Mouse (Mus musculus) skeletal muscle tissue, adult 2 months (tissue): ENCODE measurements around the gene Sp6.
A peak's percentile ranks its signal among the peaks of the same experiment; 100 is the strongest.

Experiments used
- DNase-seq: peaks from one replicate; pipeline ENCODE4 v3.0.0-alpha.2; 2012; ENCODE audit warnings: low read depth, low spot score

The Sp6 gene

DNA sequence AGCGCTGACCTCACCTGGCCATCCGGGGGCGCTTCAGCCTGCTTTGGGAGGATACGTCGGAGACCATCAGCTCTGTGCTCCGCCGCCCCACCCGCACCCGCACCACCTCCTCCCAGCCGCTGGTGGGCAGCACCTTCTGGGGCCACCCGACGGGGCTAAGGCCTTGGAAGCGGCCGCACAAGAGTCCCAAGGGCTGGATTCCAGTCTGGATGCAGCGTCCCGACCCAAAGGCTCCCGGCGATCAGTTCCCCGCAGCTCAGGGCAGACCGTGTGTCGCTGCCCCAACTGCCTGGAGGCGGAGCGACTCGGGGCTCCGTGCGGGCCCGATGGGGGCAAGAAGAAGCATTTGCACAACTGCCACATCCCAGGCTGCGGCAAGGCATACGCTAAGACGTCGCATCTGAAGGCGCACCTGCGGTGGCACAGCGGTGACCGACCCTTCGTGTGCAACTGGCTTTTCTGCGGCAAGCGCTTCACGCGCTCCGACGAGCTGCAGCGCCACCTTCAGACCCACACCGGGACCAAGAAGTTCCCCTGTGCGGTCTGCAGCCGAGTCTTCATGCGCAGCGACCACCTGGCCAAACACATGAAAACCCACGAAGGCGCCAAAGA lies 8.8 kb downstream of the Sp6 start:
- DNase-seq = peak; percentile 34

DNA sequence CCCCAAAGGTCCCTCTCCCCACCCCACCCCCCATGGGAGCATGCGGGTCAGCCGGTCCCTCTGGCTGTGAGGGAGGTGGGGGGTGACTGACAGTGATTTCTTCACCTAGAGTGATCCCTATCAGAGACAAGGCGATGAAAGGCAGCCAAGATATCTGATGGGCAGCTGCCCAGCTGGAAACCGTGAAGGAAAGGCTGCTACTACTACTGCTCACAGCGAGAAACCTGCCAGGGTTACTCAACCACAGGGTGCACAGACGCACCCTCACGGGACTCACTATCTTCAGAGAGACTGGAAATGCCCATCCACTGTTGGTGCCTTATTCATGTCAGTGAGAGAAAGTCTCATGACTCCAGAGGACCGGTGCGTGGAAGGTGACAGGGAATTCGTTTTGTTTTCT lies 11.8 kb downstream of the Sp6 start:
- no peak for DNase-seq

DNA sequence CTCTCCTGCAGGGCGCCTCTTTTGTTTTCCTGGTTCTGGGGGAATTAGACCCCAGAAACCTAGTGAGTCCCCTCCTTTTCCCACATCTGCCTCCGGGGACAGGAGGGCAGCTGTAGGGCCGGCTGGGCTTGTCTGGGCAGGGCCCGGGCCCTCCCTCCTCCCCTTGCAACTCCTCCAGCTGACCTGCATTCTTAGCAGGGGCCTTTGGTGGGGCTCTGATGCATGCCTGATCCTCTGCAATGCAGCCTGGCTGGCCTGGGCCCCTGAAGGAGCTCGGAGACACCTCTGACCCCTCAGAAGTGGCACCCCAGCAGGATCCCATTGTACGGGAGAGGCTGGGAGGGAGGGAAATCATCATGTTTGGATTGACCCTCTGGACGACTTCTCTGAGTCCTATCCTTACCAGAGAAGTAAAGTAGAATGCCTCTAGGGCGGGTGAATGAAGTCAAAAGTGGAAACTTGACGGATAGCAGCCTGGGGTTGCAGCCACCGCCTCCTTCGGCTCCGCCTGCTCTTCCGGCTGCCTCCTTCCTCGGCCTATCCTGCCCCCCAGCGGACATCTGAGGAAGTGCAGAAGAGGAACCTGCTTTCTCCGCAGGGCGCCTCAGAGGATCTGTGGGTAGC lies 12.6 kb downstream of the Sp6 start:
- peak; percentile 81 for DNase-seq

DNA sequence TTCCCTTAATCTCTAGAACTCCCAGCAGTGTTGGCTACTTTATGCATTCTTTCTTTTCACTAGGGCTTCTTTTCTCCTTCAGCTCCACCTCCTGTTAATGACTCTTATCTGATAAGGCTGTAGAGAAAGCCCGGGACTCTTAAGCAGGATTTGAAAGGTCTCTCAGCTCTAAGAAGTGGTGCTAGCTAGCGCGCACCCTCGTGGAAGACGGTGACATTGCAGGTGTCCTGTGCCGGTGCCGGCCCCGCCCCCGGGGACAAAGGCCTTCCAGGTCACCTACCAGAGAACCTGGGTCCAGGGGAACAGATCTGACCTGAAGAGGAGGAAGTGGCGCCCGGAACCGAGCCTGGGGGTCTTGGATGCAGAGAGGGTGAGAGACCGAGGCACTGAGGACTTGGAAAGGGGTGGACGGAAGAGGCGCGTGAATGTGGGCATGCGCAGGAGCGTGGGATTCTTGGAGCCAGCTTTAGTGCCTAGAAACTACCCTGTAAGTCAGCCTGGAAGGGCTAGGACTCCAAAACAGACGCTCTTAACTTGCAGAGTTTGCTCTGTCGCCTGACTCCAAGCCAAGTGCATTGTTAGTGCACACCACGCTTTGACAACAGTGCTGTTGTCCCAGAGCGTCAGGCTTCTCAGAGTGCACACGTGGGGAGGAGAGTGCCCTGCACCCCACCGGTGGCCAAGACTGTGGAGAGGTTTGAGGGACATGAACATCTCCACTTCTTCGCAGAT lies 16.7 kb downstream of the Sp6 start, which contains the start of gene Scrn2:
Gene Scrn2, plus strand, starts transcription at position 253 of the 732 bp plus-strand sequence.
- DNase-seq = peak; percentile 73

DNA sequence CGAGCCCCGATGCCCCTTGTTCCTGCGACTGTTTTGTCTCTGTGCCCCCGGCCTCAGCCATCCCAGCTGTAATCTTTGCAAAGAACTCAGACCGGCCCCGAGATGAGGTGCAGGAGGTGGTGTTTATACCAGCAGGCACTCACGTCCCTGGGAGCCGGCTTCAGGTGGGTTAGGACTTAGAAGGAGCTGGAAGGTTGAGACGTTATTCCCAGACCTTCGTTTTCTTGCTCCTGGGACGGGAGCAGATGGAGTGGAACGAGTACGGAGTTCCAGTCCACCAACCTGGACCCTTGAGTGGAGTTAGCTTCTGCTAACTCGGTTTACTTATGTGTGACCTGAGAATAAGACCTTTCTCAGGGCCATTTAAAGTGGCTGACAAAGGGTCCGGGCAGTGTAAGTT lies 17.2 kb downstream of the Sp6 start:
- DNase-seq = no peak

DNA sequence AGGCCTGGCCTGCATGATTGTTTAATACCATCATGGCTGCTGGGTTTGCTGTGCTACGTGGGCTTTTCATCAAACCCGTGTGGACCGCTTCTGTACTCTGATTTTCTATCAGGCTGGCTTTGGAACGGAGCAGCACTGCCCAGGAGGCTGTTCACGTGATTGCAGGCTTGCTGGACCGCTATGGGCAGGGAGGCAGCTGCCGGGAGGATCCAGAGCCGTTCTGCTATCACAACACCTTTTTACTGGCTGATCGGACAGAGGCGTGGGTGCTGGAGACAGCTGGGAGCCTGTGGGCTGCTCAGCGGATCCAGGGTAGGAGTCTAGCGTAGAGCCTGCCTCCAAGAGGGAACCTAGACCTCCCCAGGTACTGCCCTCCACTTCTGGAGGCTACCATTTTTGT lies 18.8 kb downstream of the Sp6 start:
- no peak for DNase-seq

DNA sequence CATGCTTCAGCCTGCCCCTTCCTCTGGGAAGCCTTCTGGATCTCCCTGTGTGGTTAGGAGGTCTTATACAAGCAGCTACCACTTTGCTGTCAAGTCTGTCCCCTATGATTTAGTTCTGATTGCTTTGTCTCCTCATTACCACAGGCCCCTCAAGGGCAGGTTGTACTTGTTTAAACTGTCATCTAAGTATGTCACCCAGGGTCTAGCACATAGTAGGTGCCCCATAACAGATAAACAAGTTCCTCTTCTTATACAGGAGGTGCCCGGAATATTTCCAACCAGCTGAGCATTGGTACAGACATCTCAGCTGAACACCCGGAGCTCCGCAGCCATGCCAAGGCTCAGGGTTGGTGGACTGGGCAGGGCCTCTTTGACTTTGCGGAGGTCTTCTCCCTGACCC lies 19.3 kb downstream of the Sp6 start:
- DNase-seq = no peak

DNA sequence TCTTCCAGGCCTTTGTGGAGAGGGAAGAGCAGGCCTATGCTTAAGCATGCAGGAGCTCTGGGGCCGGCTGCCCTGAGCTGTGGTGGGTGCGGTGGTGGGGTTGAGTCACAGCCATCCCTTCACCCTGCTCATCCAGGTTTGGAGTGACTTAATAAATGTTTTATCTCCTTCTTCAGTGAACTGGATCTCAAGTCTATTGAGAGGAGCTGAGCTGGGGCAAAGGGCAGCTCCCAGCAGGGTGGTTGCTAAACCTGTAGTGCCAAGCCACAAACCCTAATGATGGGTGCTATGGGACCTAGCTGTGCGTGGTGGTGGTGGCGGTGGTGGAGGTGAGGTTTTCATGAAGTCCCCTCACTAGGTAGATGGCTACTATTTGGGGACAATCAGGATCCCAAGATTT lies 20.6 kb downstream of the Sp6 start:
- DNase-seq = no peak

DNA sequence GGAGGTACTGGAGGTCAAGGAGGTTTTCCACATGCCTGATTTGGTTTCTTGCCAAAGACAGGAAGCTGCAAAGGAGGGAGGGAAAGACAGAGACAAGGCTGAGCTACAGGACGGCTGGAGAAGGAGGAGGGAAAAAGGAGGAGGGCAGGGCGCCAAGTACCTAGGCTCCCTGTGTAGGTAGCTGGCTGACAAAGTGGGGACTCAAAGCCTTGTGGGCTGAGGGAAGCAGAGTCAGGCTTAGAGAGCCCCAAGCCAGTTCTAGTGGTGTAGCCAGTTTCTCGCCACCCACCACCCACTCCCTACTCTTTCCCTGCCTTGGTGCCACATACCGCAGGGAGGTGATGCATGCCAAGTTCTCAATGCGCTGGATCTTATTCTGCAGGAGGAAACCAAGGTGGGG lies 22.9 kb downstream of the Sp6 start:
- no peak for DNase-seq

DNA sequence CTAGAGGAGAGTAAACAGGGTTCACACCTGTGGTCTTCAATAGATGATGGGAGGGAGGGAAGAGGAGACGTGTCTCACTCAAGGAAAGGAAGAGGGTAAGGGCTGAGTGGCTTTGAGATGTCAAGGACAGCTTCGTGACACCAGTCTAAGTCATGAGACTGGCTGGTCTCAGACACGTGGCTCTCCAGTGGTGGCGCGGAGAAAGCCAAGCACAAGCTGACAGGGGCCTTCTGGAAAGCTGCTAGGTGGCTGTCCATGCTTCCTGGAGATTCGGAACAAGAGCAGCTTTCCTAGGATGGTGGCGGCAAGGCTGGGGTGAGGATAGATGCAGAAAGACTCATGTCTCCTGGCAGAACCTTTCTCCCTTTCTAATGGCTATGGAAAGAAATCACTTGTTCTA lies 25.7 kb downstream of the Sp6 start:
- no peak for DNase-seq

DNA sequence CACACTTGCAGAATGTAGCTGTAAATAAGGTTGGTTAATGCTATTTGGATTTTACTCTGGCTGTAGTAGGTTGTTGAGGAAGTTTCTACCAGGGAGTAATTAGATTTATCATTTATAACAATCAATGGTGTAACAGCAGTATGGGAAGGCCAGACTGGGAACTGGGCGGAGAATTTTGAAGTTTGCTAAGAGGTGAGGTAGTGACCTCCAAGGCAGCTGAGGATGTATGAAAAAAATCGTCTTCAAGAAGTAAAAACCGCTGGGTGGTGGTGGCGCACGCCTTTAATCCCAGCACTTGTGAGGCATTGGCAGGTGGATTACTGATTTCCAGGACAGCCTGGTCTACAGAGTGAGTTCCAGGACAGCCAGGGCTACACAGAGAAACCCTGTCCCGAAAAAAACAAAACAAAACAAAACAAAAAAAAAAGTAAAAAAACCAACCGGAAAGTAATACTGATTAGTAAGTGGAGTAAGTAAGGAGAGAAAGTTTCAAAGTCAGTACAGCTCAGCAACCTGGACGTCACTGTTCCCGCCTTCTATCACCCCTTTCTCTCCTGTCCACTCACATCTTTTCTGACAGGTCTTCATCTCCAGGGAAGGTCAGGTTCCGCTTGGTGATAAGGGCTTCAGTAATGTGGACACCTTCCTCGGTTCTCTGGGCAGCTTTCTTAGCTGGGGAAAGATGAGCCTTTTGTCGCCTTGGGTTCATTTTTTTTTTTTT lies 27.3 kb downstream of the Sp6 start:
- DNase-seq = no peak

DNA sequence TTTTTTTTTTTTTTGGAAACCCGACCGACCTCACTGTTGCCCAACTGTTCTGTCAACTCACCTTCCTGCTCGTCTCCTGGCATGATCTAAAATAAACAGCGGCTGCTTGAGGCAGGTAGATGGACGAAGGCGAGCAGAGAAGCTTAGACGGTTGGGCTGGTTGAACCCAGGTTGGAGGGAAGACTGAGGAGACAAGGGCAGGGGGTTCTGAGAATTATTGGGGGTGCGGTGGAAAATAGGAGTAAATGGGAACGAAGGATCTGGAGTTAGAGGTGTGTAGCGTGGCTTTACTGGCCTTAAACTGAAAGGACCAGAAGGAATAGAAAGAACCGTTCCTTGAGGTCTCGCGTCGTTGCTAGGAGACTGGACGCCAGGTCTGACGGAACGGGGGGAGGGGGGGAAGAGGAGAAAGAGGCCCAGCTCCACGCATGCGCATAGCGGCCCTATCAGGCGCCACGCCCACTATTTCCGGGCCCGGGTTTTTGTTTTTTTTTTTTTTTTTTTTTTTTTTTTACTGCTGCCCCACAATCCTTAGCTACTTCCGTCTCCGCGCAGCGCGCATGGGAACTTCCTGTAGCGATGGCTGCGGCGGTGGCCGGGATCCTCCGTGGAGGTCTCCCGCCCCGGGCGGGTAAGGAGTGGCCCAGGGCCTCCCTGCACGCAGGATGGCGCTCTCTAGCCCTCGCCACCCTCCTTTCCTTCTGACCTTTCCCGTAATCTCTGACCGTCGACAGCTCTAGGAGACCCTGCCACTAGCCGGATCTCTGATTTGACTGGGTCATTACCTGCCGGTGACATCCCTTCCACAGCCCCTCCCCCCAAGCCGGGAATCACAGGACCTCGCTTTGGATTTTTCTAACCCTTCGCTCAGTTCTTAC lies 28.1 kb downstream of the Sp6 start, which contains the start of the genes Lrrc46 and Mrpl10:
Gene Lrrc46, minus strand, starts transcription at position 386 of the 878 bp plus-strand sequence.
Gene Mrpl10, plus strand, starts transcription at position 539 of the 878 bp plus-strand sequence.
- DNase-seq = peak; percentile 96

DNA sequence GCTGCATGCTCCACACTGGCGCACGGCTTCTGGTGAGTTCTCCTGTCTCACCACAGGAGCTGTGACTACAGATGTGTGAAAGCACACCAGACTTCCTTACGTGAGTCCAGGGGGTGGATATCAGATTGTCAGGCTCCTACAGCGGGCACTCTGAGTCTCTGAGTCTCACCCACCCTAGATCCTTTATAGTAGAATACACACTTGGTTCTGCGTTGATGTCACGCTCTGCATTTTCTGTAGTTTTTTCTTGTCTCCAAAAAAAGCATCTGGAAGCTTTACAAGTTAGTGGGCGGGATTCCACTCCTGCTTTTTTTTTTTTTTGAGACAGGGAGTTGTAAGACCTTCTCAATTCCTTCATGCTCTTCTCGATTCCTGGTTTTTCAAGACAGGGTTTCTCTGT lies 31.7 kb downstream of the Sp6 start:
- DNase-seq = no peak

DNA sequence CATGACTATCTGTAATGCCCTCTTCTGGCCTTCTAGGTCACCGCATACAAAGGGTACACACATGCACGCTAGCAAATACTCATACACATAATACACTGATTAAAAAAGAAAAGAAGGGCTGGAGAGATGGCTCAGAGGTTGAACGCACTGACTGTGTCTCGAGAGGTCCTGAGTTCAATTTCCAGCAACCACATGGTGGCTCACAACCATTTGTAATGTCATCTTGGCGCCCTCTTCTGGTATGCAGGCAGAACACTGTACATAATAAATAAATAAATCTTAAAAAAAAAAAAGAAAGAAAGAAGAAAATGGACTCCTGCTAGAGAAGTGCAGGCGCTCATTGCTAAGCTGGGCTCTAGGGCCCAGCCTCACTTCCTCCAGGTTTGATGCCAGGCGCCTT lies 32.7 kb downstream of the Sp6 start:
- DNase-seq = no peak

DNA sequence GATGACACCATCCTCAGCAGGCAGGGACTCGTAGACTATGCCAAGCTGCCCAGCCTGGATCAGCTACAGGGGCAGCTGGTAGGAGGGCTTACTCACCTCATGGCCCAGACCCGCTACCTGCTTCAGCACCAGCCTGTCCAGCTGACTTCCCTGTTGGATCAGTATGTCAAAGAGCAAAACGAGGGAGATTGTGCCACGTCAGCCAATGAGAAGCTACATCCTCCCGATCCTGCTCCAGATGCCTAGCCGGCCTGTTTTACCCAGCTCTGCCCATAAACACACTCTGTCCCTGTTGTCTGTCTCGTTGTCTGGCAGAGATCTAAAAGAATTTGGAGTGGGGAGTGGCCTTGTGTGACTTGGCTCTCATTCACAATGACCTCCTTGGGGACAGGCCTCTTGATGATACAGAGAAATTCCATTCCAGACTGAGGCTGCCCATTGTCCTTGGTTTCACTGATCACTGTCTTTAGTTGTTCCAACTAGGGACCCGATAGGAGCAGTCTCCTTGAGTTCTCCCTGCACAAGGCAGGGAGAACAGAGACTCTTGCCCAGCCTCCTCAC lies 35.0 kb downstream of the Sp6 start:
- no peak for DNase-seq

DNA sequence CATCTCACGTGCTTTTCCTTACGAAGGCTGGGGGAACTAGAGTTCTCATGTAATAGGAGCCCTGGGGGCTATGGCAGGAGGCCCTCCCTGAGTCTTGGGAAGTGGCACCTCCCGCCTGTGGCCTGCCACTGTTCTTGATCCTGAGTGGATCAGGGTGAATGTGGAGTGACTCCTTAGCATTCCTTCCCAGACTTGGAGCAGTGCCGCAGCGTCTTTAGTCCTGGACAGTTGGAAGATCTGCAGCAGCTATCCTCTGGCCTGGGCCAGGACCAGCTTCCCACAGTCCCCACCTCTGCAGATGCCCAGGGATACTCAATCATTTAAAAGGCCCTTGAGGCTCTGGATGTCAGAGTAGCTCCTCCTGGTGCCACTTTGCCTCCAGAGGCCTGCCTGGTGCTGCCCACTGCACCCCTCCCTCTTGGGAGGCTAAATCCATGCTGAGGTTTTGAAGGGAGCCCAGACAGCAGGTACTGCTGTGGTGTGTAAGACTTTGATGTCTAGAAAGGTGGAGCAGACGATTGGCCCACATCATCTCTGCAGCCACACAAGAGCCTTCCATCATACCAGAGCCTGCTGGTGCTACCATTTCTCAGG lies 36.4 kb downstream of the Sp6 start:
- DNase-seq = no peak

DNA sequence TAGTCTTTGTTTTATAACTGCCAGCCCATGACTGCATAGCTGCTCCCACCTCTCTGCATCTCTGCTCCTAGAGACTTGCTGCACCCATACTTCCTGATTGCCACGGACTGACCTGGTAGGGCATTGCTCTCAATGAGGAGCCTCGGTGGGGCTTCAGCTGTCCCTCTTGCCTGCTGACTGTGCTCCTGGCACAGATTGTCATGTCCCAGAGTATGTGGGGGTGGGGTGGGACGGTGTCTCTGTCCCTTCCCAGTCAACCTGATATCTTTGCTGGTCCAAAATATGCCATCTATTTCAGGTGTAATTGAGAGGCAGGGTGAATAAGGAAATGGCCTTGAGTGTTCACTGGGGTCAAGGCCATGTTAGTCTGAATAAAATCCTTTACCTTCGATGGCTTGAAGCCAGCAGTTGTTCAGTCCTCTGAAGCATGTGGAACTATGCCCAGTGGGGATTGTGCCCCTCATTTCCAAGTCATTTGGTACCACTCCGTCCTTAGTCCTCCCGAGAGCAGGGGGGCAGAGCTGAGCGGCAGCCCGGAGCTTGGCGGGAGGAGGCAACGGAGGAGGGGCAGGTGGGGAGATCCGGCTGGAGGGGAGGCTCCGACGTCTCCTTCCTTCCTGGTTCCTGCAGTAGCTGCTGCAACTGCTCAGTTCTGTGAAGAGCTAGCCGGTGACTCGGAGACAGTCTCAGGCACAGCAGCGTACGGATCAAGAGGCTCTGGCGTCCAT lies 37.2 kb downstream of the Sp6 start, which contains the start of gene Osbpl7:
Gene Osbpl7, plus strand, starts transcription at position 413 of the 728 bp plus-strand sequence.
- DNase-seq = peak; percentile 62

DNA sequence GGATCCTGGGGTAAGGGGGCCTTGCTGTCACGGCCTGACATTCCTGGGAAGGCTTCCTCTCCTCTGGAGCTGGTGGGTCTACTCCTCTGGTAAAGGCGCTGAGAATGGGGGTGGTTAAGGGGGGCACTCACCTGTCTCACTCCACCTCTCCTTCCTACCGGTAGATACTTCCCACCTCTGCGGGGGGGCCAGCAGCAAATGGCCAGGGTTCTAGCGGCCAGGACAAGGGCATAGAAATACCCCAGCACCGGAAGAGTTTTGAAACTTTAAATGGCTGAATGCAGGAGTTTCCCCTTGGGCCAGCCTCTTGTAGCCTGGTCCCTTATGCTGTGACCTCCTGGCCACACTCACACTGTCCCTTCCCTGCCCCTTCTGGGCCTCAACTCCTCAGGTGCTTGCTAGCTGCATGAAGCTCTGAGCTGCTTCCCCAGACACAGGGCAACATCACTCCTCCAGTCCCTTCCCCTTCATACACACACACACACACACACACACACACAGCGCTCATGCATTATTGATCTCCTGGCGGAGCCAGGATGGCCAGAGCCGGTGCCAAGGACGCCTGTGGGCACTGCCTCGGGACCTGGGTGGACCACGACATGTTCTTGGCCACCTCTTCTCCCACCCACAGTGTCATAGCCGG lies 37.9 kb downstream of the Sp6 start:
- DNase-seq = no peak

DNA sequence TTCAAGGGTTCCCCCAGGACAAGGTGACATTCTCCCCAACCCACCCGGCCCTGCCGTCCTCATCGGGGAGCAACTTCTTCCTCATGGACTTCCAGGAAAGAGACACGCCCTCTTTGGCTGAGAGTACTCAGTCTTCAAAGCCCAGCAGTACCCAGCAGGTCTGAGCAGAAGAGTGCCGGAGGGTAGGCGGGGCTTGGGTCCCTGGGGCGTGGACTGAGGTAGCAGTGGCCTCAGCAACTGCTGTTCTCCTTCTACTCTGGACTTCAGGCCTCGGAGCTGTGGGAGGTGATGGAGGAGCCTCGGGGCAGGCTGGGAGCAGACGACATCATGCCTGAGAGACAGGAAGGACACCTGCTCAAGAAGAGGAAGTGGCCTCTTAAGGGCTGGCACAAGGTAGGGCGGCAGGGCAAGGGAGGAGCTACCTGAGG lies 39.0 kb downstream of the Sp6 start:
- no peak for DNase-seq
